Mouse (Mus musculus) erythroblast, embryonic 14.5 days (primary cell): ENCODE results near the gene Vamp5. TPM values are rescaled to one million over a fixed set of nuclear protein-coding genes. Genes with fewer than 3 reads are reported as not detected.

Experiments
- H3K27me3 ChIP-seq: 2 replicates; pipeline ENCODE4 v1.6.1; 2012; ENCODE audit warnings: inconsistent platforms; ENCODE audit not compliant: control insufficient read depth
- H3K36me3 ChIP-seq: 2 replicates; pipeline ENCODE4 v1.6.1; 2012; ENCODE audit warnings: mild to moderate bottlenecking, inconsistent platforms; ENCODE audit not compliant: control insufficient read depth
- H3K4me1 ChIP-seq: 2 replicates; pipeline ENCODE4 v1.6.1; 2012; ENCODE audit warnings: inconsistent platforms; ENCODE audit not compliant: control insufficient read depth
- H3K4me3 ChIP-seq: replicated peaks from 2 replicates; pipeline ENCODE3; 2012; ENCODE audit warnings: moderate library complexity, mild to moderate bottlenecking, inconsistent platforms
- H3K9me3 ChIP-seq: 2 replicates; pipeline ENCODE4 v1.6.1; 2012; ENCODE audit warnings: low read length, inconsistent platforms, mixed read lengths; ENCODE audit not compliant: control insufficient read depth
- GATA1 ChIP-seq: IDR thresholded peaks from 2 replicates; pipeline ENCODE4 v1.6.1; 2012; ENCODE audit warnings: low read length, inconsistent platforms, mixed read lengths
- TAL1 ChIP-seq: IDR thresholded peaks from 3 replicates; pipeline ENCODE4 v1.6.1; 2012; ENCODE audit warnings: low read length, inconsistent platforms, mixed read lengths
- polyA plus RNA-seq: library from polyadenylated mRNA; stranded (reverse); fragments of >175 nt; gene quantifications from 2 replicates; pipeline ENCODE4 v1.2.3, GENCODE M21; 2012

Gene Vamp5
- polyA plus RNA-seq, 1 experiment, result 6.0 TPM

DNA sequence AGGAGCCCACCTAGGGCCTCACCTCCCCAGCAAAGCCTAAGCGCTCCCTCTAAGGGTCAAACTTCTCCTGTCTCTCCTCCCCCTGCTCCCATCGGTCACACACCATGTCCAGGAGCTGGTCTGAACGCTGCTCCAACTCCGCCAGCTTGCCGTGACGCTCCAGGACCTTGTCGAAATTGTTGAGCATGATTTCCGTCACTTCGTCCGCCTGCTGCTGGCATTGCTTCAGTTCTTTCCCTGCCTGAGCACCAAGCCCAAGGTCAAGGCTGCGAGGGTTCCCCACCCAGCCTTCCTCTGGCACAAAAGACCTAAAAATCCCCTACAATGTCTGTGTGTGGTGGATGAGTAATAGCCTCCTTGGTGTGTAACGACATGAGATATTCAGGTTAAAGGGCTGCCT lies 10.2 kb downstream of the Vamp5 start:
- no peak overlapping the region for H3K4me3 ChIP-seq
- peaks cover 50% of the 10 kb centered on the region for H3K4me1 ChIP-seq
- no peaks in the 10 kb centered on the region for H3K27me3 ChIP-seq
- peaks cover 66% of the 10 kb centered on the region for H3K36me3 ChIP-seq
- TF ChIP-seq GATA1, result no peak
- TF ChIP-seq TAL1, result no peak
- H3K9me3 ChIP-seq, result no peaks in the 10 kb centered on the region

DNA sequence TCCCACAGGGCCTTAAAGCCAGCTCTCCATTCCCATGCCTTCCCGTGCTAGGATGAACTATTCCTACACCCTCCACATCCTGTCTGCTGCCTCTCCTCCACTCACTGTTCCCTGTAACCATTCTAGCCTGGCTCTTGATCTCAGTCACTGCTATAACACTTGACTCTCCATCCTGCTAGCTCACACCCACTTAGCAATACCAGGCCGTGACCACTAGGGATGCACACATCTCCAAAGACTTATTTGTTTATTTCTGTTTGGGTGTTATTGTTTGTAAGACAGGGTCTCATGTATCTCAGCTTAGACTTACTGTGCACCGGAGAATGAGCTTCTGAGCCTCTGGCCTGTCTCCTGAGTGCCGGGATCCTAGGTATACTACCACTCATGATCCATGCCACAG lies 10.7 kb downstream of the Vamp5 start:
- peaks cover 64% of the 10 kb centered on the region for H3K36me3 ChIP-seq
- H3K9me3 ChIP-seq, result no peaks in the 10 kb centered on the region
- TF ChIP-seq GATA1 (no peak), TAL1 (no peak)
- no peak overlapping the region for H3K4me3 ChIP-seq
- H3K4me1 ChIP-seq, result peaks cover 48% of the 10 kb centered on the region
- H3K27me3 ChIP-seq, result no peaks in the 10 kb centered on the region

DNA sequence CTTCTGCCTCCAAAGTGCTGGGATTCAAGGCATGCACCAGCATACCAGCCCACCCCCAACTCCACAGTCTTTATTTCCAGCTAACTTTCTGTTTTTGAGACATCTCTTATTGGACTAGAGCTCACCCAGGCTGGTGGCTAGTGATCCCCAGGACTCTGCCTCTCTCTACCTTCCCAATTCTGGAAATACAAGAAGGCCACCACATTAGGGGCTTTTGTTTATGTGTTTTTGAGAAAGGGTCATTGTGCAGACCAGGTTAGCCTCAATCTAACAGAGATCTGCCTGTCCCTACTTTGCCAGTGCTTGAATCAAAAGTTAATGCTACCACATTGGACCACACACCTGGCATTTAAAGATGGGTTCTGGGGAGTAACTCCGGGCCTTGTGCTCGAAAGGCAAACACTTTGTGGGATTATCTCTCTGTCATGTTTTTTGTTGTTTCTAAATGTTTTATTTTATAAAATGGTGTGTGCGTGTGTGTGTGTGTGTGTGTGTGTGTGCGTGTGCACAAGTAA lies 12.8 kb downstream of the Vamp5 start:
- no peaks in the 10 kb centered on the region for H3K9me3 ChIP-seq
- peaks cover 46% of the 10 kb centered on the region for H3K36me3 ChIP-seq
- no peak overlapping the region for H3K4me3 ChIP-seq
- H3K27me3 ChIP-seq, result no peaks in the 10 kb centered on the region
- peaks cover 45% of the 10 kb centered on the region for H3K4me1 ChIP-seq
- TF ChIP-seq GATA1 (no peak), TAL1 (no peak)

DNA sequence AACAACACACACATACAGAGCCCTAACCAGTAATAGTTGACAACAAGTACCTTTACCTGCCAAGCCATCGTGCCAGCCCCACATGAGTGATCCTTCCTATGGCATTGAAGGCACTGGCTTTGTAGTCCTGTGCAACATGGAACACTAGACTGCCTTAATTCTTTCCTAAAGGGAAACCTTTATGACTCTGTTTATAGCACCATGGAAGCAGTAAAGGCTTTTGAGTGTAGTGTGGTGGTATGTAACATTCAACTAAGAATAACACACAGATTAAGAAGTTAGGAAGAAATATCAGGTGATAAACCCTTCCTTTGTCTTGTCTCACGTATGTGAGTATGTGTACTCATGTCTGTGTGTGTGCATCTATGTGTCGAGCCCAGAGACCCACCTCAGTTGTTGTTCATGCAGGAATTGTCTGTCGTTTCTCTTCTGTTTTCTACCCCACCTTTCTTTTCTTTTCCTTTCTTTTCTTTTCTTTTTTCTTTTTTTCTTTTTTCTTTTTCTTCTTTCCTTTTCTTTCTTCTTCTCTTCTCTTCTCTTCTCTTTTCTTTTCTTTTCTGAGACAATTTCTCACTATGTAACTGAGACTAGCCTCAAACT lies 13.3 kb downstream of the Vamp5 start, which contains the start of gene Rnf181:
TSS of gene Rnf181 (minus strand) at position 113 of the 600 bp plus-strand sequence.
- H3K36me3 ChIP-seq, result peaks cover 41% of the 10 kb centered on the region
- peaks cover 41% of the 10 kb centered on the region for H3K4me1 ChIP-seq
- no peak within 1 kb of the TSS for H3K4me3 ChIP-seq
- no peaks in the 10 kb centered on the region for H3K27me3 ChIP-seq
- no peak for TF ChIP-seq TAL1
- TF ChIP-seq GATA1, result no peak
- H3K9me3 ChIP-seq, result no peaks in the 10 kb centered on the region

DNA sequence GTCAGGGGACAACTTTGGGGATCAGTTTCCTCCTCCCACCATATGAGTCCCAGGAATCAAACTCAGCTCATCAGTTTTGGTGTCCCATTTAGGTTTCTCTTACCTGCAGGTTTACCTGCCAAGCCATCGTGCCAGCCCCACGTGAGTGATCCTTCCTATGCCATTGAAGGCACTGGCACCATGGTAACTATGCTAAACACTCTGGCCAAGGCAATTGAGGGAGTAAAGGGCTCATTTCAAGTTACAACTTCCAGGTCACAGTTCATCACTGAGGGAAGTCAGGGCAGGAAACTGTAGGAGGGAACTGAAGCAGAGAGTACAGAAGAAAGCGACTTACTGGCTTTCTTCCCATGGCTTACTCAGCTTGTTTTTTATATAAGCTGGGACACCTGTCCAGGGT lies 14.0 kb downstream of the Vamp5 start:
- no peak for TF ChIP-seq TAL1
- TF ChIP-seq GATA1, result no peak
- Histone ChIP-seq H3K4me1 (peaks cover 42% of the 10 kb centered on the region), H3K4me3 (no peak overlapping the region), H3K27me3 (no peaks in the 10 kb centered on the region), H3K36me3 (peaks cover 36% of the 10 kb centered on the region), H3K9me3 (no peaks in the 10 kb centered on the region)

DNA sequence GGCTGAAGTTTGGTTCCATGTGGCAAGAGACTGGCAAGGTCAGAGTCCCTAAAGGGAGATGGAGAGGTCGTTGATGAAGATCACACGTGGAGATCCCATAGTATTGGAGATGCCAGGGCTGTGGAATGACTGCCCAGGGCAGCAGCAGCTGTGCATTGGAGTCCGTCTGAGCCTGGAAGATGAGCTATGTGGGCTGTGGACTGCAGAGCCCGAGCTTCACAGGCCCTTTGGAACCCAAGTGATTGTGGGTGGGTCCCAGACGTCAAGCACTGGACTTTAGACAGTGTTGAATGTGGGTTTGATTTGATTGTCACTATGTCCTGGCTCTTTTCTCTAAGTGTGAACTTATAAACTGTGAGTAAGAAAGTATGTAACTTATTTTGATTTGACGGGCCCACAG lies 15.3 kb downstream of the Vamp5 start:
- H3K9me3 ChIP-seq, result no peaks in the 10 kb centered on the region
- H3K4me1 ChIP-seq, result peaks cover 46% of the 10 kb centered on the region
- H3K36me3 ChIP-seq, result peaks cover 36% of the 10 kb centered on the region
- no peak overlapping the region for H3K4me3 ChIP-seq
- TF ChIP-seq GATA1 (no peak), TAL1 (no peak)
- H3K27me3 ChIP-seq, result no peaks in the 10 kb centered on the region

DNA sequence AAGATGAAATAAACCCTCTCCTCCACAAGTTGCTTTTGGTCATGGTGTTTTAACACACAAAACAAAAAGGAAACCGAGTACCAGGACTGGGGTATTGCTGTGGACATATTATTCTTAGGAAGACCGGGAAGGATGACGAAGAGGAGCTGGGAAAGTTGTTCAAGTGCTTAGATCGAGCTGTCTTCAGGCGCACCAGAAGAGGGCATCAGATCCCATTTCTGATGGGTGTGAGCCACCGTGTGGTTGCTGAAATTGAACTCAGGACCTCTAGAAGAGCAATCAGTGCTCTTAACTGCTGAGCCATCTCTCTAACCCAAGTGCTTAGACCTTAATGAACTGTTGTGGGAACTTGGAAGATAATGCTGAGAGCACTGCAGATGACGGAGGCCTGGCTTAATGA lies 16.3 kb downstream of the Vamp5 start:
- no peak for TF ChIP-seq GATA1
- no peak for TF ChIP-seq TAL1
- H3K4me3 ChIP-seq, result no peak overlapping the region
- peaks cover 36% of the 10 kb centered on the region for H3K36me3 ChIP-seq
- H3K27me3 ChIP-seq, result no peaks in the 10 kb centered on the region
- H3K9me3 ChIP-seq, result no peaks in the 10 kb centered on the region
- peaks cover 47% of the 10 kb centered on the region for H3K4me1 ChIP-seq

DNA sequence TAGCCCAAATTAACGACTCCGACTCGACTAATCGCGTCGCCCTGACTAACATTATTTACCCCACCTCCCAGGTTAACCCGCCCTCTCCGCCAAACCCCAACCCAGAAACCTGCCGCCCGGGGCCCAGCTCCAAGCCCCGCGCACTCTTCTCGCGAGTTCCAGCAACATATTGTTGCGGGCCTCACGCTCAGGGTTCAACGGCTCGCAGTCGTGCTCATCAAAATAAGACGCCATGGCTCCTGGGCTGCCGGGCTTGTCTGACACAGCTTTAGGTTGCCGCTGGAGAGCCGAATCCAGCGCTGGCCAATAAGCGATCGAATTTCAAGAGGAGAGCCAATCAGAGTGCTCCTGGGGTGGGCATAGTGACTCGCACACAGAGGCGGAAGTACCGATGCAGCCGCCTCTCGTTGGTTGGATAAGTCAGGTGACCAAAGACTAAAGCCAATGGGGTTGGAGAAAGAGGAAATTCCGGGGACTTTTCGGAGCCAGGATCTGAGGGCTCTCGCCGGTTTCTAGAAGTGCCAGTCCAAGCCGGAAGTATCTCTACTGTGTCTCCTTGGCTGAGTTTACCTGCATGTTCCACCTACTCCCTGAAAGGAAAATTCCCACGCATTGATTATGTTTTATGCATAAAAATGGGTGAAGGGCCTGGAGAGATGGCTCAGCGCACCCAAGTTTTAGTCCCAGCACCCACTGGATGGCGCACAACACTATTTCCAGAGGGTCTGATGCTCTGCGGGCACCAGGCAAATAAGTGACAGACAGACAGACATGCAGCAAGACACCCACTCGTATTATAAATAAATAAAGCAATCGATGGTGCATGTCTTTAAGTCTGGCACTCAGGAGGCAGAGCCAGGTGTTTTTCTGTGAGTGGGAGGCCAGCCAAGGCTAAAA lies 17.9 kb downstream of the Vamp5 start:
- H3K4me1 ChIP-seq, result peaks cover 63% of the 10 kb centered on the region
- TF ChIP-seq GATA1, result no peak
- no peaks in the 10 kb centered on the region for H3K9me3 ChIP-seq
- H3K36me3 ChIP-seq, result peaks cover 40% of the 10 kb centered on the region
- no peaks in the 10 kb centered on the region for H3K27me3 ChIP-seq
- peak overlapping the region; percentile 86 for H3K4me3 ChIP-seq

DNA sequence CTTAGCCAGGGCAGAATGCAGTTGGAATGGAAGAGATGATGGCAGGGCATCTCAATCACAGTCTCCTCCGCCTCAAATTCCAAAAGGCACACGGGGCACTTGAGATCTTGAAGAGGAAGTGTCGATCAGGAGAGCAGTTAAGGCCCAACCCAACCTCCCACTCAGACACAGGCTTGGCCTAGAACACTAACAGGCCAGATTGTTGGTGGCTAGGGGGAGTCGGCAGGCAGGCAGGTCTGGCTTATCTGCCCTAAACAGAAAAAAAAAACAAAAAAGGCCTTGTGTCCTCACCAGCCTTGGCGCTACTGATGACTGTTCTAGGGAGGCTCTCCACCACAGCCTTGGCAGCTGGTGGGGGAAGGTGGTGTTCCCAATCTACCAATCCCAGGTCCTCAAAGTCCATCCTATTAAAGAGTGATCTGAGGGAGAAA lies 19.1 kb downstream of the Vamp5 start:
- H3K36me3 ChIP-seq, result peaks cover 51% of the 10 kb centered on the region
- peak overlapping the region; percentile 86 for H3K4me3 ChIP-seq
- 0 out of 2 replicates have a peak, but pooled peaks cover 1% of the 10 kb centered on the region for H3K9me3 ChIP-seq
- peaks cover 11% of the 10 kb centered on the region for H3K27me3 ChIP-seq
- no peak; the same call in 1 of the 2 replicates for TF ChIP-seq GATA1
- TF ChIP-seq TAL1, result no peak
- H3K4me1 ChIP-seq, result peaks cover 74% of the 10 kb centered on the region
